Mouse (Mus musculus): Measurements from ENCODE around the gene Snrpf.
A peak's percentile ranks its signal among the peaks of the same experiment; 100 is the strongest.

Gene Snrpf

GRCm38 (mm10) chr10:93589281-93589848 is at the start of gene Snrpf:
TSS of gene Snrpf (minus strand) at chr10:93589706.
- DNase-seq: peak; percentile 82 to 91

GRCm38 (mm10) chr10:93635941-93636340 is 46.4 kb upstream of the Snrpf start:
- no peak for DNase-seq

- no peak for DNase-seq
These were observed 44.5 kb upstream of the Snrpf start for GRCm38 (mm10) chr10:93633971-93634370.

- DNase-seq: no peak
These were observed 44.1 kb upstream of the Snrpf start for GRCm38 (mm10) chr10:93633563-93633962.

- DNase-seq: no peak
These were observed 42.6 kb upstream of the Snrpf start for GRCm38 (mm10) chr10:93632086-93632485.

GRCm38 (mm10) chr10:93630310-93630709 is 40.8 kb upstream of the Snrpf start:
- DNase-seq: no peak

GRCm38 (mm10) chr10:93624151-93624550 is 34.6 kb upstream of the Snrpf start:
- DNase-seq: no peak

- no peak for DNase-seq
These were observed 34.2 kb upstream of the Snrpf start for GRCm38 (mm10) chr10:93623725-93624124.

- DNase-seq: no peak
These were observed 31.1 kb upstream of the Snrpf start for GRCm38 (mm10) chr10:93620438-93621179.

- no peak for DNase-seq
These were observed 25.3 kb upstream of the Snrpf start for GRCm38 (mm10) chr10:93614850-93615249.

GRCm38 (mm10) chr10:93611419-93612007 is 22.0 kb upstream of the Snrpf start:
- no peak for DNase-seq

- no peak for DNase-seq
These were observed 21.4 kb upstream of the Snrpf start for GRCm38 (mm10) chr10:93610896-93611295.

GRCm38 (mm10) chr10:93609236-93609635 is 19.7 kb upstream of the Snrpf start:
- DNase-seq: no peak

- no peak for DNase-seq
These were observed 18.5 kb upstream of the Snrpf start for GRCm38 (mm10) chr10:93608051-93608450.

- DNase-seq: no peak
These were observed 16.8 kb upstream of the Snrpf start for GRCm38 (mm10) chr10:93606326-93606725.

- DNase-seq: no peak
These were observed 13.8 kb upstream of the Snrpf start for GRCm38 (mm10) chr10:93603256-93603655.

- DNase-seq: no peak
These were observed 12.8 kb upstream of the Snrpf start for GRCm38 (mm10) chr10:93602309-93602708.

- DNase-seq: no peak
These were observed 7.1 kb upstream of the Snrpf start for GRCm38 (mm10) chr10:93596641-93597040.

GRCm38 (mm10) chr10:93595831-93596230 is 6.3 kb upstream of the Snrpf start:
- no peak for DNase-seq

GRCm38 (mm10) chr10:93594022-93594482 is 4.5 kb upstream of the Snrpf start:
- DNase-seq: peak; percentile 56 to 77

GRCm38 (mm10) chr10:93592456-93592855 is 3.0 kb upstream of the Snrpf start:
- peak; percentile 10 to 21 for DNase-seq

- no peak for DNase-seq
These were observed 710 bp downstream of the Snrpf start for GRCm38 (mm10) chr10:93588796-93589195.

- peak; percentile 20 to 64 for DNase-seq
These were observed 12.1 kb downstream of the Snrpf start for GRCm38 (mm10) chr10:93577271-93577886.

GRCm38 (mm10) chr10:93575960-93576359 is 13.5 kb downstream of the Snrpf start:
- DNase-seq: no peak

Measured in spleen, adult 18-20 months (tissue).